Mouse (Mus musculus) T-helper 17 cell (primary cell): ENCODE measurements at regions not wholly inside any gene's neighbourhood (a gene's known extent, or its start where the extent isn't known, plus 50 kb on each side); places are given as distances from the start of the nearest gene placed in this dataset.

ENCODE experiments used
- in situ Hi-C, 2 experiments: fragments of 300-600 bp; cut with MboI, MseI; formaldehyde crosslinking; loops; 1 replicate in 1 of 2; 2 replicates in 1 of 2; pipeline ENCODE4 v1.15.1; 2025; ENCODE audit warnings: high pct_unique_total_duplicates in 2 of 2

DNA sequence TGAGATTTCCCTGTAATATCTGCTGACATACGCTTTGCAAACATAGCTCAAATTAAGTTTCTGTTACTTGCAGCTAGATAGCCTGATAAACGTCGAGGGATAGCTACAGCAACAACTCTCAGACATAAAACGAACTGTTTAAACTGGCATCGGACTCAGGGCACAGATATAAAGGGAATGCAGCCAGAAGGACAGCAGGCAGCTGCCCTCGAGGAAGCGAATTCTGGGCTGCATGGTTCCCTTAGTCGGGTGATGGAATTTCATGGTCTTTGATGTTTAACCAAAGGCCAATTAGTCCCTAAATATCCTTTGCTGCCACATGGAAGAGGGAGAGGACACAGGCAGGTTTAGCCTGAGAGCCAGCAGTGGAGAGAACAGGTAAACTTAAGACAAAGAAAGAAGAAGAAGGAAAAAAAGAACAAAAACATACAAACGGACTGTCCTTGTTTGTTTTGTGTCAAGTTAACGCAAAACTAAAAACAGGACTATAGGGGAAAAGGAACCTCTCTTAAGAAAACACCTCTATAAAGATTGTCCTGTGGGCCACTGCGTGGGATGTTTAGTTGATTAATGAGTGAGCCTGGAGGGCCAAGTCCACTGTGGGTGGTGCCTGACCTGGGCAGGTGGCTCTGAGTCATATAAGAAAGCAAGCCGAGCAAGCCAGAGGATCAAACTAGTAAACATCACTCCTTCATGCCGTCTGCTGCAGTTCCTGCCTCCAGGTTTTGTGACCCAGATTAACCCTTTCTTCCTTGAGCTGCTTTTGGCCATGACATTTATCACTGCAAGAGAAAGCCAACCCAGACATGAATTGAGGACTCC lies 255.5 kb downstream of the Gm4791 start:
- in situ Hi-C loops: no loop called here

DNA sequence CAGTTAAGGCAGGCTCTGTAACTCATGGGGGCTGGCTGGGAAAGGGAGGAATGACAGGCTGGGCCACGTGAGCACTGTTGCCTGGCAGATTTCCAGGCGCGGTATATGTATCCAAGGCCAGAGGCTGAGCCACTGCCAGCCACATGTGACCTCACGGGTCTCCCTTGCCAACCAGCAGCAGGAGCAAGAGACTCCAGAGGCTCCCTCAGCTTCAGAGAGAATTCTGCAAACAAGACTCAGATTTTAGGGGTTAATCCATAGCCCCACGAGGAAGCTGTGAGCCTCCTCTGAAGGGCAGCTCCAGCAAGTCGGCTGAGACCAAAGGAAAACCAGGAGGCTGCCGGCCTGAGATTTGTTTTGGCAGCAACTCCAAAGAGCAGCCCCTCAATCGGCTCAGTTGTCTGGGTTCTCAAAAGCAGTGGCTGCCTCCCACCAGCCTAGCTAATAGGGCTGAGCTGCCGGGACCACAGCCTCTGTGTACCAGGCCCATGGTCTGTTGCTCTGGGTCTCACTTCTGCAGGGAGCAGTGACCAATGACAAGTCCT lies 264.0 kb upstream of the Cadm1 start:
- in situ Hi-C loops: no loop called here

DNA sequence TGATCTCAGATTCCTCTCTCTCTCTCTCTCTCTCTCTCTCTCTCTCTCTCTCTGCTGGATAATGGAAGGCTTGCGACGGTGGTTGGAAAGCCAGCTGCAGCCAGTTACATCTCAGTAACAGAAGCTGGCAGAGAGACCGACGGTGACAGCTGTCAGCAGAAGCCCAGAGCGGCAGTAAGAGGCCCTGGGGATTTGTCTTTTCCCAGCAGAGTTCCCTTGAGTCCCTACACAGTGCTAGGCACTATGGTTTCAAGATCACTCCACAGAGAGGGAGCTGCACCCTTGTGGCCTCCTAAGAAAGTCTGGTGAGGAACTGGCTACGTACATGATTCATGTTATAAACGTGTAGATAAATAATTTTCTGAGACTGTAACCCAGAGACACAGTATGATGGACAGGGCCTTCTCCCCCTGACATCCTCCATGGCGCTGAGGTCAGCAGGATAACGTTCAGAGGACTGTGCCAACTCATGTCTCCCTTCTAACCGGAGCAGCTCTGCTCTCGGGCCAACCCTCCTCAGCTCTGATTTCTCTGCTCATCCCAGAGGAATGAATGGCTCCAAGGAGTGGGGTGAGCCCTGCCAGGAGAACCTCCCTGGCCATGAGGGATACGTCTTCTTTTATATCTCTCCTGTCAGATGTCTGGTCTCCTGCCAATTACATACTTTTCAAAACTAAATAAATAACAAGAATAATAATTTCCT lies 253.5 kb upstream of the Cadm1 start:
- in situ Hi-C loops: no loop called here

DNA sequence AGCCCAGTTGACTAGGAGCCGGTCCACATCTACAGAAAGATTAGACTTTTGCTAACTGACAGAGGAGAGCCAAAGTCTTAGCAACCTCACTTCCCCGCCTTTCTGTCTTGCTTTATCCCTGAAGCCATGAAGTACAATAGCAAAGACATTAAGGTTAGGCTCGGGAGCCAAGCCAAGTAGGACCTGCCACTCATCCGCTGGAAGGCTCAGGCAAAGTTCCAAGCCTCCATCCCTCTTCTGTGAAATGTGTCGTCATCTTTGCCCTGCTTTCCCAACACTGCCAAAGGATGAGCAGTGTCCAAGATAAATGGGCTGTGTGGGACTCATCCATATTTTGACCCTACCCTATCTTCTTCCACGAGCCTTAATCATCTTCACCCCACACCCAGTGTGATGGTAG lies 250.6 kb upstream of the Cadm1 start:
- in situ Hi-C loops: no loop called here

DNA sequence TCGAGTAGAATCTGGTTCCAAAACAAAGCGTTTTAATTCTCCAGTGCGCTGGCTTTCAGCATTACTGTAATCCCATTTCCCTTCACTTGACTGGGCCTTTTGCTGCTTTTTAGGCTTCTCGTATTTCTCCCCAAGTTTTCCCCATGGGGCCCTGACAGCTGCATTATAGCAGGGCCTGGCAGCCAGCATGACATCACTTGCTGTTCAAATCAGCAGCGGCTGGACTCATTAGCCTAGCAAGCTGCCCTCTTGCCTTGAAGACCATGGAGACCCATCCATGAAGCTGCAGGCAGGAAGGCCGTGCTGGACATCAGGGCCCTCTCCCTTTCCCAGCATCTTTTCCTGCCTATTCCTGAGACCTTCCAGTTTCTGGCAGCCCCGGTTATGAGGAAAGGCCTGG lies 249.8 kb upstream of the Cadm1 start:
- in situ Hi-C loops: no loop called here

DNA sequence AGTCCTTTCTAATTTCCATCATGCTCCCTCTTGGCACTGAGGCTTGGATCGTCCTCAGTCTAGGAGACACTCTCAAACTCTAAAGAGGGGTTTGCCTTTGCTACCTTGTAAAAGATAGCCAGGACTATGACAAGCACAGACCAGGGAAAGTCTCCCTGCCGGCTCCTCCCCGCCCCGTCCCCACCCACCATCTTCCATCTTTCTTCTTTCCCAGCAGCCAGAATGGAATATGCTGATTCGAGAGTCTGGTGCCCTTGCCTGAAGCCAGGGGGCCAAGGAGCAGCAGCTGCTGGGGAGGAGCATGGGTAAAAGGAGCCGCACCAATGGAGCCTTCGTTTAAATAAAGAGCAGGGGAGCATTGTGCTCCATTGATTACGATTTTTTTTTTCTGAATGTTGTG lies 249.4 kb upstream of the Cadm1 start:
- in situ Hi-C loops: no loop called here

DNA sequence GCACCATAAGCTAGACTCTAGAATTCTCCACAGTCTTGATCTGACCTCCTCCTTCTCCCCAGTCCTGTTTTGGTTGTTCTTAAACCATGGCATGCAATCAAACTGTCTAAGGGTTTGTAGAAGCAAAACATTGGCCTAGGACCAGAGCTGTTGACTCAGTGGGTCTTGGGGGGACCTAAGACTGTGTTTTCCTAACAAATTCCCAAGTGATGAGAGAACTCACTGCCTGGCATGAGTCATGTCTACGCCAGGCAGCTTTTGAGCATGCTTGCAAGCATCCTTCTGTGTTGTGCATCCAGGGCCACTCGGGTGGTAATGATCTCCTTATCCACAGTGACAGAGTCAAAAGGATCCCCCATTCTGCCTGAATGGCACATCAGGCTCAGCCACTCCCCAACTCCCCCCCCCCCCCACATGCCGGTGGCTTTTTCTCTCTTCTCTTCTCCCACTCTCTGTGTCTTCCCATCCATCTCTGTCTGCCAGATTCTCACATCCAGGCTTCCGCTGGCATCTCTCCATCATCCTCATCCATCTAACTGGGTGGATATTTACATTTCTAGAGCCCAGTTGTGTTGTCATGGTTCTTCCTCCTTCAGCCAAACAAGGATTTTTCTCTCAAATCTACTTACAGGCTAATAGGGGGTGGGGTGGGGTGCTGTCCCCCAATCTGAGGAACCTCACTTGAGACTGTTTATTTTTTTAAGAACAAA lies 246.1 kb upstream of the Cadm1 start:
- in situ Hi-C loops: no loop called here

DNA sequence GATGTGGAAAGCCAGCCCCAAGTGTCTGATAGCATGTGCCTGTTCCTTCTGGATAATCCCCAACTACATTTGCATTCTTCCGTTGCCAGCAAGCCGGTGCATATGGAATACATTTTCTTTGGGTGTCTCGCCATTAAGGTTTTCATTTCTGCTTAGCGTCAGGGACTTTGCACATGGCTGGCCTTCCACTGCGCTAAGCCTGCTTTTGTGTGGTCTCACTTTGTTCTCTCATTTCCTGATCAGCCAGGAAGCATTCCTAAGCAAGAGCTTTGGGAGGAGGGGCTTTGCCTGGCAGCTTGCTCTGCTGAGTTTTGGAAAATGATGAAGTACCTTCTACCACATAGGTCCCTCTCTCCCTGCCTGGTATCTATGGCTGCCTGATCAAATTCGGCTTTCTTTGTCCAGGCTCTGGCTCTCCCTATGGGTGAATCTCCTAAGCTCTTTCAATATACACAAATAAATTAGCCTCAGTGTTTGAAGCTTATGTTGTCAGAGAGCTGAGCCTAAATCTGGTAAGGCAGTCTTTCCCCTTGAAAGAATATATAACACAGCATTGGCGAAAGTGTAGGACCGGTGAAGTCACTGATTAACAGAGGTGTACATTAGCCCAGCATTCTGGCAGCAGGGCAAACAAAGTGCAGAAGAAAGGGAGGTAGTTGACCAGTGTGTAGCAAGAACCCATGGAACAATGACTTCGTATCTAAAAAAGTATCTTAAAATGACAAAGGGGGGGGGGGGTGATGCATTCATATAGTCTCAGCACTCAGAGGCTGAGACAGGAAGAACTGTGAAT lies 242.8 kb upstream of the Cadm1 start:
- in situ Hi-C loops: no loop called here

DNA sequence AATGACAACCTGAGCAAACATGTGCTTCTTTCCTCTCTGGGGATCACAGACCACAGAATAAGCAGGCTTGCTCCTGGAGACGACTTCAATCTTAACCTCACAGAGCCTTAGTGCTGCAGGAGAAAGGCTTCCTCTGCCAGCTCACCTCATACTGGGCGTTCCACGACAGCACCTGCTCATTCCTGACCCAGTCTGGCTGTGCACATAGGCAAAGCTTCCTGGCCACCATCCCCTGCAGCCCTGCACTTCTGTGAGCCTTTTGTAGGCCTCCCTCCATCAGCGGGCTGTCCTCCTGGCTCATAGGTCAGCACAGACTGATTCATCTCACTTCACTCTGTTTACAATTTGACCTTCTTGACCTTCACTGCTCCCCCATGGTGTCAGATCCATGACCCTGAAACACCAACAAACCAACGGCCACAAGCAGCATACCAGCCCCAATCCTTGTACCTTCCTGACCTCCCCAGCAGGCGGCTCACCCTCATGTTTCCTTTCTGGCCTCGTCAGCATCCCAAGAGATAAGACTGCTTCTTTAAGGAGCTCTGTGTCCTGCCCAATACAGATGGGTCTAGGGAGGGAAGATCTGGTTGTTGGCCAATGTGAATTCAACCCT lies 241.3 kb upstream of the Cadm1 start:
- in situ Hi-C loops: no loop called here

DNA sequence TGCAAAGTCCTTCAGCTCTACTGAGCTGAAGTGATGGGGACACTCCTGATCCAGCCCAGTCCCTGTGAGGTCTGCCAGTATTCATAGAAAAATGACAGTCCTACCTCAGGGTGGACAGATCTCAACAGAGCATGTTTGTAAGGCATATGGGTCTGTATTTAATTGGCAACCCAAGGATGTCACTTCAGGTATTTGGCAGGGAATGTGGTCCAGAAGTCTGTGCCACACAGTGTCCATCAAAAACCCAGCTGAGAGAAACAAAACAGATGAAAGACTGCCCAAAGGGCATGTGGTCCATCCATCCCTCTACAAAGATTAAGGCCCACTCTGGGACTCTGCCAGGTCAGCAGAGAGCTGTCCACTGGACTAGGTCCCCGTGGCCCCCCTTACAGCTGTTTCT lies 229.3 kb upstream of the Cadm1 start:
- in situ Hi-C loops: no loop called here

DNA sequence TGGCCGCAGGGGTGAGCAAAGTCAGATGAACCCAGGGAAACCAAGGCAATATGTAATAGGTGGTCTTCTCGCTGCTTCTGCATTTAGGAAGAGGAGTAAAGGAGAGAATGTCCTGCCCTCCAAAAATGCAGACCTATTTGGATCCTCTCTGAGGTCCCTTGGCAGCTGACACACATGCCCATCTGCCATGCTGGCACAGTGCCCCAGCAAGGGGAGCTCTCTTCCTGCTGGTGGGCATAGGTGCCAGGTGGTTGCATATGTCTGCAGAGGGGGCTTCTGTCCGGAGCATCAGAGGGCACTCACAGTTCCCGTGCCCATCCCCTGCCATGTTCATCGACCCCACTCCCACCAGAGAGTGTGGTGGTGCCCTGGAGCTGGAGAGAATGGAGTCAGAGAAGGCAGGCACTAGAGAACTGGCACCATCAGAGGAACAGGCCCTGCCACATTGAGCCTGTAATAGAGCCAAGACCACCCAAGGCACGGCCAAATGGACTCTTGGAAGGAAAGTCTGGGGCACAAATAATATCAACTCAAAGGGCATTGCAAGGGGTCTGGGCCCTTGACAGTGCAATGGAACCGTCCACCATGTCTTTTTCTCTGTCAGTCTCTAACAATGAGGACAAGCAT lies 222.7 kb upstream of the Cadm1 start:
- in situ Hi-C loops: no loop called here

DNA sequence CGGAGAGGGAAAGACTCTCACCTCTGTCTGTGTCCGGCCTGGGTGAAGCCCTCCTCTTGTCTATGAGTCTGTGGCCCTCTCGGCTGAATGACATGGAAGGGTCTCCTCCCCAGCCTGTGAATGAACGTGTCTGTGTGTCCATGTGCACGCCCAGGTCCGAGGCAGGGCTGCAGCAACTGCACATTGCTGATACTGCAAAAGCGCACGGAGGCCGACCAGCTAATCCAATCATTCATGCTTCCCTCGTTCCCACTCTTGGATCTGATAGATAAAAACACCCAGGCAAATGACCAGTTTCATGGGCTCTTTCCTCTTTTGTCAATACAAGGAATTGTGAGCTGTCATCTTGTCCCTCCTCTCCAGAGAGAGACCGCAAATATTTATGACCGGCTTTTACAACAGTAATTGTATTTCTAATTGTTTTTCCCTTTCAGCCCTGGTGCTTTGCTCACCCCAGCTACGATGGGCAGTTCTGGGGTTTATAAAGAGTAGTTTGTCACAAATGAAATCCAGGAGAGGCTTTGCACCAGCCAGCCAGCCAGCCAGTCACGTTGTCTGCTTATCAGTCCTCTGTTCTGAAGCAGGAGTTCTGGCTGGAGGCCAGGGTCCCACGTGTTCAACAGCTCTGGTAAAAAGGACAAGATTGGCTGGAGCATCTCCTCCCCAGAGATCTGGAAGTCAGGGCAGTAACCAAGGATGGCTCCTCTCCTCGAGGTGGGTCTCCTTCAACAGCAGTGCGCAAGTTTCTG lies 222.0 kb upstream of the Cadm1 start:
- in situ Hi-C loops: no loop called here

DNA sequence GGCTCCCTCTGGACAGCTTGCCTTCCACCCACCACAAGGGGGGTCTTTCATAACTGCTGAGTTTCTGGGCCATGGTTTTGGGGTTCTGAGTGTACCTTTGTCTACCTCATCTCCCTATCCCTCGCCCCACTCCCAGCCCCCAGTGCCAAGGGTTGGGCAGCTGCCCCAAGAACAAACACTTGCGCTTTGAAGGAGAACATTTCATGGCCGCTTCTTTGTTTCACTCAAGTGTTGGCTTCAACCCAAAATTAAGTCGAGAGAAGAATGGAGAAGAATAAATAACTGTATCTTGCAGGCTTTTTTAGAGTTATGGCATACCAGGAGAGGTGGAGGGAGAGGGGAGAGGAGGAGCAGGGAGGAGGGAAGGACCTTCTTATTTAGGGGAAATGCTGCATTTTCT lies 216.5 kb upstream of the Cadm1 start:
- in situ Hi-C loops: loop anchor here in 1 of 2 experiments (10.0 kb wide), 1 partner anchor 259 kb away; no protein-coding TSS in a partner anchor

DNA sequence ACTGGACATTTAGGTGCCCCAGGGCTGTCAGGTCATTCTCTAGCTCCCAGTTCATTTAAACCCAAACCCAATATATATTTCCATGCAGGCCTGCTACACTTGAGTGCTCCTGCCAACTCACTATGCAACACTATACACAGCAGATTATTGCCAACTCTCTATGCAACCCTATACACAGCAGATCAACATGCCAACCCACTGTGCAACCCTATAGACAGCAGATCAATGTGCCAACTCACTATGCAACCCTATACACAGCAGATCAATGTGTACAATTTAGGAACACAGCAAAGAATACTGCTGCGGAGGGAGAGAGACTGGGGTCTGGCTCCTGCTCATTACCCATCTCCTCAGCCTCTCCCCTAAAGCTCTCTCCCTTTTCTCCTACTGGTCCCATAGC lies 215.7 kb upstream of the Cadm1 start:
- in situ Hi-C loops: loop anchor here in 1 of 2 experiments (10.0 kb wide), 1 partner anchor 259 kb away; no protein-coding TSS in a partner anchor

DNA sequence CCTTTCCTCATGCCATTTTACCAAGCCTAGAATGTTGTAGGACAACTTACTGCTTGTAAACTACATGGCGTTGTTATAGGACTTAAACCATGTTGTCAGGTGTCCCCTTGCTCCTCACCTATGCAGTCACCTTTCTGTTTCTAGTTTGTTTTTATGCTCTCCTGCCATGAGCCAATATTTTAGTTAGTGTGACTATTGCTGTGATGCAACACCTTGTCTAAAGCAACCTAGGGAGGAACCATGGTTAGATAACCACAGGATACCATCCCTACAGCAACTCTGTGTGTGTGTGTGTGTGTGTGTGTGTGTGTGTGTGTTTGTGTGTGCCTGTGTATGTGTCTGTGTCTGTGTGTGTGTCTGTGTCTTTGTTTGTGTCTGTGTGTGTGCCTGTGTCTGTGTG lies 209.6 kb upstream of the Cadm1 start:
- in situ Hi-C loops: no loop called here

DNA sequence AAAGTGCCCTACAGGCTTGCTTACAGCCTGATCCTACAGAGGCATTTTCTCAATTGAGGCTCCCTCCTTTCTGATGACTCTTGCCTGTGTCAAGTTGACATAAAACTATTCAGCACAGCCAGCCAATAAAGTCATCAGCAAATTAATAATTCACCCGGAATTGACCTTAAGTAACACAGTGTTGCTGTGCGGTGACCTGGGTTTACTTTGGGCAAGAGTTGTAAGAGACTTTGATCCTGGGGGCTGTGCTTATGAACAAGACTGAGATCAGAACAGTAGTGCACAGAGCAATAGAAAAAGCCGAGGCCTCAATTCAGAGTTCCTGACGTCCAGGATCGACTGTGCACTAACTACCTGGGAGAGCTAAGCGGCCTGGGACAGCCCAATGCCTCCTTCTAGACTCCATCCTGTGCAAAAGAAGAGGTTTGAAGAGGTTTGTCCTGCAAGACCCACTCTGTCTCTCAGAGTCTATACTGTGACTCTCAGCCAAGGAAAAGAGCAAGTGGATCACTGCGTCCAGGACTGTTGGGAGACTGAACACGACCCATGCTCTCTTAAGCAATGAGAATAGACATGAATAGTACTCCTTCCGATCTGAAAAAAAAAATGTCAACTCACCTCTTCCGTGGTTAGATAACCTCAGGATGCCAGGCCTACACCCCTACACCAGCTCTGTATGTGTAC lies 208.7 kb upstream of the Cadm1 start:
- in situ Hi-C loops: no loop called here

DNA sequence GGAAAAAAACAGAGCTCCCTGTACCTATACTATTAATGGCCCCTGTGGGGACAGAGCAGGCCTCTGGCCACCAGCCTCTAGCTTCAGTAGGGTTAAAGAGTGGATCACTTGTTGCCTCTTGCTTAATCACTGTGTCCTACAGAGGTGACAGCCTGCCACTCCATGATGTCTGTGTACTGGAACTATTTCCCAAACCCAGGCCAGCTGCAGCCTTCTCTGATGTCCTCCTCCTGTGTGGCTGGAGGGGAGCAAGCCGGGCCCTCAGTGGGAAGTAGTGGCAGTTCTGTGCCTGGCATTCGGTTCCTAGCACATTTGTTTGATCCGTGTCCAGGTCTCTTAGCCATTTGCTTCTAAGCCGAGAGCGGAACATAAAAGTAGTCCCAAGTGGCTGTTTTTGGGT lies 207.7 kb upstream of the Cadm1 start:
- in situ Hi-C loops: no loop called here

DNA sequence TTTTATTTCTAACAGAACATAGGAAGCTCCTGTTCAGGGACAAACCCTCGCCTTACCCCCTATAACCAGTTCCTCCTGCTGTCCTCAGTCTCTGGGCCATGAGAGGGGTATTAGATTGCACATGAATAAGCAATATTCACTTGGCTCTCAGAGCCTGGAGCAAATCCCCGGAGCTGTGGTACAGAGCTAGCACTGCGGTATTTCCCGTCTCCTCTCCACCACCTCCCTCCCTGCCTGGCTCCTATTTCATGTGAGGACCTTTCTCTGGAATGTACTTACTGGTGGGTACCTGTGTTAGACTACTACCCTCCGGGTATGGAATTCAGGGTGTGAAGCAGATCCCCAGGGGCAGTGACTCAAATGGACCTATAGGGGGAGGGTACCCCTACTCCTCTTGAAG lies 206.9 kb upstream of the Cadm1 start:
- in situ Hi-C loops: no loop called here

DNA sequence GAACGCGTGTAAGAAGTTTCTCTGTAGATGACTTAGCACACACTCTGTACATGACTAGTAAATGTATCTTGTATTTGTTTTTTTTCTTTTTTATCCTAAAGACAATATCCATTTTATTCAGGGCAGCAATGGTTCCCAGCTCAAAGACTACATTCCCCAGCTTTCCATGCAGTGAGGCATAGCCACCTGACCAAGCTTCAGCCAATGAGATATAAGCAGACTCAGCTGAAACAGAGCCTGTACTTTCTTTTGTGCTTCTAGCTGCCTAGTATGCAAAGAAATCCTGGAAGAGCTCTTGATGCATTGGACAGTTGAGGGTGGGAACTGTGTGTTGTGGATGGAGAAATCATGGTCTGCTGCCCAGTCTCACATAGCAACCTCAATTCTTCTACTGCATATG lies 202.4 kb upstream of the Cadm1 start:
- in situ Hi-C loops: no loop called here
